Mouse (Mus musculus): ENCODE results near the gene Tmem147. TPM values are rescaled to one million over a fixed set of nuclear protein-coding genes. Genes with fewer than 3 reads are reported as not detected.
"Not testable (repeated sequence)": the region's sequence is repeated elsewhere in the genome, so short reads cannot be mapped to it uniquely, and the experiment has no call there.

Gene Tmem147
- 100 to 1,000 TPM; 246 to 247 TPM for total RNA-seq (2021)
- long read RNA-seq, experiment 1, transcript Tmem147-201 (7 exons, 870 nt): major isoform, 208 of 238 reads
- long read RNA-seq, experiment 1, partial matches to known transcripts: 8 of 238 reads
- long read RNA-seq, experiment 1, other reads (novel, unspliced or antisense): 13 of 238 reads
- long read RNA-seq, experiment 2, transcript Tmem147-201 (7 exons, 870 nt): major isoform, 134 of 151 reads
- long read RNA-seq, experiment 2, partial matches to known transcripts: 8 of 151 reads
- long read RNA-seq, experiment 2, other reads (novel, unspliced or antisense): 4 of 151 reads

DNA sequence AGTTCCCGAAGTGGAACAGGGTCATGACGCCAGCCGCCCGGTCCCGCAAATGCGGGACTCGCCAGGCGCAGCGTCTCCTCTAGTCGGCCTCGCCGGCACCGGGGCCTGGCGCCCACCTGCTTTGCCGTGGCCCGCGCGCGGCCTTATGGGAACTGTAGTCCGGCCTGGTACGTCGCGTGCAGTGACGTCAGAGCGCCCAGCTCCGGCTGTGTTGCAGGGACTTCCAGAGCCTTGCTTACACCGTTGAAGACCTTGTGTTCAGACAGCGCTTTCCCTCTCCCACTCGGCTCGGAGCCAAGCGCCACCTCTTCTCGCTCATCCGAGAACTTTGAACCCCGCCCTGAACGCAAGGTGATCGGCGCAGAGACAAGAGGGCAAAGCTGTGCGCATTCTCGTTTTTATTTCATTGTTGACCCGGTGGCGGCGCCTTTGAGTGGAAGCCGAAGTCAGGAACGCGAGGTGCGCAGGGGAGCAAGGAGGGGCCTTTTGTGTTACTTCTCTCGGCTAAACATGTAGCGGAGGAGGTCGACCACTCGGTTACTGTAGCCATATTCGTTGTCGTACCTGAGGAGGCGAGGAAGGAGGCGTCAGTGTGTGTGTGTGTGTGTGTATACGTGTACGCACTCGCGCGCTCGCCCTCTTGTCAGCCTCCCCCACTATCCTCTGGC, at the start of gene Tmem147:
Gene Tmem147, minus strand, starts transcription at position 145 of the 668 bp plus-strand sequence.
- peak; percentile 98 for DNase-seq

DNA sequence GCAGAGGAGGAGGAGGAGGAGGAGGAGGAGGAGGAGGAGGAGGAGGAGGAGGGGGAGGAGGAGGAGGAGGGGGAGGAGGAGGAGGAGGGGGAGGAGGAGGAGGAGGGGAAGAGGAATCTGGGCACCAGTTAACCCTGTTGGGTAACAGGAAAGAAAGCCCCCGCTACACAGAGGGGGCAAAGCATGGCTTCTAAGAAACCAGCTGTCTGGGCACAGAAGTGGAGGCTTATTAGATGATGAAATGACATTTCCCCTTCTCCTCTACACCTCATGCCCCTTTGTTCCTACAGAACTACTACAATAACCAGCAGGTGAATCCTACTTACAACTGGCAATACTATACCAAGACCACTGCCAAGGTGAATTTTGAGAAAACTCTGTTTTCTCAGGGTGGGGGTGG, 48.6 kb upstream of the Tmem147 start:
- no peak for DNase-seq

DNA sequence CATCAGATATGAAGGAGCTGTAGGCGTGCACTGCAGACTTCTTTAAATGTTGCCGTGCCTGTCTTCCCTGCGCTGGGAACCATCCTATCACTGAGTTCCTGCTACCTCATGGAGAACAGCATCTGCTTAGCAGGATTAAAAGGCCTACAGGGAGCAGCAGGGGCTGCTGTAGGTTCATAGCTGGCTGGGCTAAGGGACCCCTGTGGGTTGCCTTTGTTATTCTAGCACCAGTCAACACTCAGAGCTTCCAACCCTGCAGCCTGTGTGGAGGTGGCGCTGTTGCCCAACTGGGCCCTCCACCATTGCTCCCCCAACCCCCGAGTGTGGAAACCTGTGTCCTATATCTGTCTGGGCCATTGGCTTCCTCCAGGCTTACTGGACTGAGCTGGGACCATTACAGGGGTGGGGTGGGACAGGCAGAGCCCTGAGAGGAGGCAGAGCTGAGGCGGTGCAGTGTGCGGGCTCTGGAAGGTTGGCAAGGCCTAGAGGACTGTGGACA, 47.8 kb upstream of the Tmem147 start:
- DNase-seq: no peak

DNA sequence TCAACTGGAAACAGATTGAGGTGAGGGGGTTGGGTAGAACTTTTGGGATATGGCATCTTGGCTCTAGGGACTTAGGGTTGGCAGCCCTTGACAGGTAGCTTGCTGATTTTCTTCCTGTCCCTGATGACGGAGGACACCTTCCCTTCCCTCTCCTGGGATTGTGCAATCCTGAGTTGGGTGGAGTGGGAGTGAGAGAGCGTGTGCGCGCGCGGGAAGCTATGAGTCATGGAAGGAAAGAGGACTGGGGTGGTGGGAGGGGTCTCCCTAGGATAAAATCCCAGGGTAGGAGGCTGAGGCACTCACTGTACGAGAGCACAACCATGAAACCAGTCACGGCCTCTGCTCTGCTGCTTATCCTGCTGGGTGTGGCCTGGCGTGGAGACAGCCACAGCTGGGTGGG, 46.8 kb upstream of the Tmem147 start:
- no peak for DNase-seq

DNA sequence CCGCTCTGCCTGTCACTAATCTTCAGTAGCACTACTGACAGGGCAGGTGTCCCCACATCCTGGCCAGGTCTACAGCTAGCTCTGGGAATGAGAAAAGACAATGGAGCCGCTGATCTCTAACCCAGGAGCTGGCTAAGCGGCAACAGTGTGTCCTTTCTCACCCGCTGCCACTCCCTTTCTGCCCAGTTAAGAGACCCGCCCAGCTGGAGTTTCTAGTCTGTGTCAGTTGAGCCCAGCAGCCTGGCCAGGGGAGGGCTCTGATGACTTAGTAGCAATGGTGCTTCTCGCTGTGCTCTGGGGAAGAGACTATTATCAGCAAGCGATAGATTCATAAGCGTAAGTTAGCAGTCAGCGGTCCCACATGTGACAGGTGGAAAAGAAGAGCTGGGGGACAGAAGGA, 39.9 kb upstream of the Tmem147 start:
- DNase-seq: no peak

DNA sequence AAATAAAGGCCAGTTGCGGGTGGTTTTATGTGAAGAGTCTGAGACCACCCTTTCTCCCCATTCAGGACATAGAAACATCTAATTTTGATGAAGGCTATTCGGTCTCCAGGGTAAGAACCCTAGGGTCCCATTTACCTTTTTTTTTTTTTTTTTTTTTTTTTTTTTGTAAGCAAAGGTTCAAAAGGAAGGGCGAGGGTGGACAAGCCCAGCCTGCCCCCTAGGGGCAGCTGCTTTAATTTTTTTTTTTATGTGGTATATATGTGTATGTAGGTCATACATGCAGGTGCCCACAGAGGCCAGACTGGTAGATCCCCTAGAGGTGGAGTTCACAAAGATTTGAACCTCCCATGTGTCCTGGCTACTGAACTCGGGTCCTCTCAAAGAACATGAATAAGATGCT, 37.1 kb upstream of the Tmem147 start:
- no peak for DNase-seq

DNA sequence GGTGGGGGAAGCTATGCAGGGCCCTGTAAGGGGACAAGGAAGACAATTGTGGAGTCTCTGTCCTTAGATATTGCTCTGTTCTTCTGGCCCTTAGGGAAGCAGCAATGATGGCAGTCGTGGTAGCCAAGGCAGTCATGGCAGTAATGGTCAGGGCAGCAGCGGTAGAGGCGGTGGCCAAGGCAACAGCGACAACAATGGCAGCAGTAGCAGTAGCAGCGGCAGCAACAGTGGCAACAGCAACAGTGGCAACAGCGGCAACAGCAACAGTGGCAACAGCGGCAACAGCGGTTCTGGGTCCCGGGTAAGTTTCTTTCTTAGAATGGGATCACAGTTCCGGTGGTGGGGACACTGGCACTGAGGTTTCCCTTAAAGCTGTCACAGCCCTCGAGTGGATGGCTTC, 35.8 kb upstream of the Tmem147 start:
- no peak for DNase-seq

DNA sequence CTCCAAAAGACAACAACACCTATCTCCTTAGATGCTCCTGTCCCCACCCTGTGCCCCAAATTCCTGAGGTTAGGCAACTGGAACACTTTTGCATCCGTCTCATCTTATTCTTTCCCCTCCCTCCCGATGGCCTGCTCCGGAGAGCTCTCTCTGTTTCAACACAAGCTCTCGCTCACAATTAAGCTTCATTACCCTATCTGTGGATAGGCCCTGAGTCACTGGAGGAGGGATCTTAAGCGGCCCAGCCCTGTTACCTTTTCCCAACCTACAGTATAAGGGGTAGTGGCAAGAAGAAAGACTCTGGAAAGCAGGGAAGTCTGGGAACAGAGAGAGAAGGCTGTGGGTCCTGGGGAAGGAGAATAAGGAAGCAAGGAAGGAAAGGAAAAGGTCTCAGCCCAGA, 34.1 kb upstream of the Tmem147 start, which contains the start of gene Dmkn:
Gene Dmkn, plus strand, starts transcription at position 301 of the 400 bp plus-strand sequence.
- no peak for DNase-seq

DNA sequence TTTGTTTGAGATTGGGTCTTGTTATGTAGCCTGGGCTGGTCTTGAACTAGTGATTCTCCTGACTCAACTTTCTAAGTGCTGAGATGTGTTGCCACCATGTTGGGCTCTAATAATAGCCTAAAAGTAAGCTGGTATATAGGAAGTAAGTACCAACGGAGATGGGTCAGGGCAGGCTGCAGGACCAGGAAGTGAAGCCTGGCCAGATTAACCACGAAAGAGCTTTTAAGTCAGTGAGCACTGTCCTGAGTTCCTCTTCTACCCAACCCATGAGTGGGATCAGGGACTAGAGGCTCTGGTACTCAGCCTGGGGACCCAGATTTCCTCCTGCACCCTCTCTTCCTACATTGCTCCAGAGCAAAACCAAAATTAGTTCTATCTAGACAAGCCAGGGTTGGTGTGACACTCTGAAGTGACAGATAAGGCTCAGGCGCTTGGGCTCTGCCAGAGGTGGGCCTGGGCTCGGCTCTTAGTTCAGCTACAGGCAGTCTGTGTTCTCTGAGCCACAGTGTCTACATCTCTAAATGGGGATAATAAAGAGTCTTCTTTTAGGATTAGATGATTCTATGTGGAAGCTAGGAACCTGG, 32.5 kb upstream of the Tmem147 start:
- DNase-seq: no peak

DNA sequence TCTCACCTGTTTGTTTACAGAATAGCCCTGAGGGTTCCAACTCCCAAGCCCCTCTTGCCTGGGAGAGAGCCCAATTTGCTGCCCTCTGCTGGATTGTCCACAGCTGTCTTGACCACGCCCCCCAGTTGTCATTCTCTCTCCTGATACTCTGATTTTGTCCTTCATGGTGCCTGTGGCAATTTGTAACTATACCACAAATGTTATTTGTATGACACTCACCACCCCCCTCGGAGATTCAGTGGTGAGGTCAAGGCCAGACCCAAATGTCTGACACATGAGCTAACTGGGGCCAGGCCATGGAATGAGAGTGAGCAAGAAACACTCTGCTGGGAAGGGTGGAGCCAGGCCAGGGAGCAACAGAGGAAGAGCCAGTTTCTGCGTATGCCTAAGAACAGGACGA, 29.5 kb upstream of the Tmem147 start:
- DNase-seq: peak; percentile 77

DNA sequence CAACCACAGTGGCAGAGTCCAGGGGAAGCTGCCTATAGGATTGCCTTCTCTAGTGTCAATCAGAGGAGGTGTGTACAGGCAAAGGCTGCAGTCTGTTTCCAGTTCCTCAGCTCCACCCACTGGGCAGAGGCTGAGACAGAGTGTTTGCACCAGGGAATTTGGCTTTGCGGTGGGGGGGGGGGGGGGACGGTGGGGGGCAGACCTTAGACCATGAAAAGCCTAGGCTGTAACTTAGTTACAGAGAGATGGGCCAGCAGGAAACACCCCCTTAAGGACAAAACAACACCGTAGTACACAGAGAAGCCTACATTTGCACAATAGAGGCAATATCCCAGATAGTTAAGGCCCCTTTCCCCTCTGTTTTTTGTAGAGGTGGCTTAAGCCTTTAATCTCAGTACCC, 27.7 kb upstream of the Tmem147 start:
- no peak for DNase-seq

DNA sequence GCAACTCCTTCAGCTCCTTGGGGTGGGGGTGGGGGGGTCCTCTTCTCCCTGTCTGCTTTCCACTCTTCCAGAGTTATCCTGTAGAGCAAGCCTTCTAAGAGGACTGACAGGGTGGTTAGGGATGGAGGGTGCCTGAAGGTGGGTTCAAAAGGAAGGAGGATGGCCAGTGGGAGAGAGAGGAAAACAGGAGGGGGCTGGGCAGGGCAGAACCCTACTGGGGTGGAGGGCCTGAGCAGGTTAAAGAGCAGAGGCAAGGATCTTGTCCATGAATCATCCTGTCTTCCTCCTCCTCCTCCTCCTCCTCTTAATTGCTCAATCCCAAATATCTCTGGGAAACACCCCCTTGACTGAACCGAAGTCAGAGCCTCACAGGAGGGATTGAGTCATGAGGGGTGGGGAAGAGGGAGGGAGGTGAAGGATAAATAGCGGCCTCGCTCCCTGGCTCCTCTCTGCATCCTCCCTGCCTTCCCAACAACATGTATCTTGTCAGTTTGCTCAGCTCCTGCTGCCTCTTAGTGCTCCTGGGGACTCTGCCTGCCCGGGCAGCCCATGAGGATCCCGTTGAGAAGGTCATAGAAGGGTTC, 21.8 kb upstream of the Tmem147 start, which contains the start of gene Sbsn:
Gene Sbsn, plus strand, starts transcription at position 386 of the 584 bp plus-strand sequence.
- peak; percentile 53 for DNase-seq

DNA sequence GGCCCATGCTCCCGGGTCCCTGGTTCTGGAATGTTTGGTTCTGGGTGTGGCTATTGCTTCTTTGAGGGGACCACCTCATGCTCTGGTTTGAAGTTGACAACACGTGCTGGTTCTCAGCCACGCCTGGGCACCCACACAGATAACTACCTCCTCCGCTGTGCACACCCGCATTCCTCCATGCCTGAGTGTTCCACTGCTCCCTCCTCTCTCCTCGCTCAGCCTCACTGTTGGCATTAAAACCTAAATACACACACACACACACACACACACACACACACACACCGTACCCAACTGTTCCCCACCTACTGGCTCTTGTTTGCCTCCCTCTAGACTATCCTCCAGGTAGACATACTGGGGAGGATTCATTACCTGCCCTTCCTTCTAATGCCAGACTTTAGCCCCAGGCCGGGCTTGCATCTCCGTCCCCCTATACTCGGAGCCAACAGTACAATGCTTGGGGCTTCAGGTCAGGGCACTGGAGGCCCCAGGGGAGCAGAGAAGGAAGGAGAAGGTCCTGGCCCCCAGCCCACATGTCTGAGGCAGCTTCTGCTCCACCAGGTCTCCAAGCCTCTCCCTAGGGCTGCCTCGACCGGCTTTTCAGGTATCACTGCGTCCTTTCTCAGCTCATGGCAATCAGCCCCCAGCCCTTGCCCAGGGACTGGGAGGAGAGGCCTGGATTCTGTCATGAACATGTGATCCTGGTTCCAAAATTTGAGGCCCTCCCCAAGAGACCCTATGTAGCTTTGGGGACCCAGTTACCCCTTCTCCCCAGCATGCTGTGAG, 20.7 kb upstream of the Tmem147 start:
- DNase-seq: no peak

DNA sequence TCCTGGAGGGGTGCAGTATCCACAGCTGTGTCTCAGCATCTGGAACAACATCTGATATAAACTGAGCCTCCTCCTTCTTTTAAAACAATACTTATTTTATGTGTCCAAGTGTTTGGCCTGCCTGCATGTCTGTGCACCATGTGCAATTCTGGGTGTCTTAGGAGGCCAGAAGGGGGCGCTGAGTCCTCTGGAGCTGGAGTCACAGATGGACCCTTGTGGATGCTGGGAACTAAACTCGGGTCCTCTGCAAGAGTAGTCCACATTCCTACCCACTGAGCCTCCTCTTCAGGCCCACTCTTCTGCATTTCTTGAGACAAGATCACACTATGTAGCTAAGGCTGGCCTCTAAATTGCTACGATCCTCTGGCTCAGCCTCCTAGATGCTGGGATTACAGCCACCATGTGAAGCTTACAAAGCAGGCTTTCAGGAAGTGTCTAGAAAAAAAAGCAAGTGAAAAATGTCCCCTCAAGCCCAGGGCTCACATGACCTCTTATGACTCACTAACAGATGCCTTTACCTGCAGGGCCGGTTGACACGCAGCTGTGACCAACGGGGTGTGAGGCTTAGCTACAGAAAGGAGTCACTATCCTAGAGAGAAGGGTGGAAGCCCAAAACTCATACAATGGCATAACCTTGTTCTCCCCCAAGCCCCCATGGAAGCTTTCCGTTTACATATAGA, 18.3 kb upstream of the Tmem147 start:
- DNase-seq: no peak

DNA sequence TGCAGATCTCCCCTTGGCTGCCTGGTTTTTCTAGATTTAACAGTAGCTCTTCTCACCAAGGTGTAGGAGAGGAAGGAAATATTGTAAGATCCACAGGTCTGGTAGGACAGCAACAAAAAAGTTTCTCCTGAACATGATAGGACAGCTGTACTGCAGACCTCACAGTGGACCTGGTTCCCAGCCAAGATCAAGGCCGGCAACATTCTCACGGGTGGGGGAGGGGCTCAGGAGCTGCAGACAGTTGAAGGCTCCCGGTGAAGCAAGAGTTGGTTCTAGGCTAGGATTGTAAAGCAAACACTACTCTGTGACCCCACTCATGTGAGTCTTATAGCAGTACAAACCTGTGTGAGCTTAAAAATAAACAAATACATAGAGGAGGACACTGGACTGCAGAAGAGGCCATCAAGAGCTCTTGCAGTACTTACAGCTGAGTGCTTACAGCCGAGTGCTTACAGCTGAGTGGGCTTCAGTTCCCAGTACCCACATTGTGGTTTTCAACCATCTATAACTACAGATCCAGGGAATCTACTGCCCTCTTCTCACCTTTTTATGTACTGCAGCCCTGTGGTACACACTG, 14.8 kb upstream of the Tmem147 start:
- peak; percentile 82 for DNase-seq

DNA sequence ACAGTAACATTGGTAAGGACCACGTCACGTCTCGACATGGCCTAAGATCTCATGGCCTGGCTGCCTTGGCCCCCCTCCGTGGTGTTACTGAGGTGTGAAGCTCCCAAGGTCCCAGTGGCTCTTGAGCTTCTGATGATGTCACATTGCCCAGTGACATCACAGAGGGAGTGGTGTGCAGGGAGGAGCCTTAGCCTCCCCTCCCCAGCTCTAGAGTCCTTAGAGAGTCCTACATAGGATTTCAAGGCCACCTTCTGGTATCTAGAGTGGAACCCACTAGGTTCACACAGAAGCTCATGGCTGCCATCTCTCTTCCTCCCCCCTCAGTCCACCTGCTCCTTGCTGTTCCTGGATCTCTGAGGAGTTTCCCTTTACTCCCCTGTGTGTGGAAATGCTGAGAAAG, 14.3 kb upstream of the Tmem147 start, which contains the start of gene Gapdhs:
Gene Gapdhs, minus strand, starts transcription at position 65 of the 400 bp plus-strand sequence.
- DNase-seq: not testable (repeated sequence)

DNA sequence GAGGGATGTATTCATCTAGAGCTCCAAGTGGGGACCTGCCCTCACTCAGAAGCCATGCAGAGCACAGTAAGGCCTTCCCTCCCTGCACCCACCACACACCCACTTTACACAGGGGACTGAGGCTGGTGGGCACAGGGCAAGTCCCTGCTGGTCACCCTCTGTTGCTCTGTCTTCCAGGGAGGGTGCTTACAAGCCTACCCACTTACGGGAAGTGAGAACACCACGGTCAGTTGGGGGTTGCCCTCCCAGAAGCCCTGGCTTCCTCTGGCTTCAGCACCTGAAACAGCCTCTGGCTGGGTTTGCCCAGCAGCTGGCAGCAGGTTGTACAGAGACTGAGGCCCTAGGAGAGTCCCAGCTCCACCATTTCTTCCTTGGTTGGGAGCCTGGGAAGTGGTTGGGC, 13.2 kb upstream of the Tmem147 start:
- DNase-seq: not testable (repeated sequence)

DNA sequence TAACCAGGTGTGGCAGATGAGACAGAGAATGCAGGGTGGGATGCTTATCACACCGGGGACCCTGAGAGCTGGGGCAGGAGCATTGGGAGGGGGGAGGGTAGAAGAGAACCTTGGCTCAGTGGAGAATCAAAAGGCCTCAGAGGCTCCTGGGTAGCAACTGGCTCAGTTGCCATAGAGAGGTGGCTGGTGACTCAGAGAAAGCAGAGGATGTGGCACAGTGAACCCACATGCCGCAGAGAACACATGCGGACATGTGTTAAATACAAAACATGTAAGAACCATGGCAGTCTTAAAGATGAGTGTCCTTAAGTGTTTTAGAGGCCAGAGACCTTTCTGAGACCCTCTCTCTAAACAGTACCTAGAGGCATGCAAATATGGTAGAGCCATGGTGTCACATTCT, 6.9 kb upstream of the Tmem147 start:
- DNase-seq: no peak

DNA sequence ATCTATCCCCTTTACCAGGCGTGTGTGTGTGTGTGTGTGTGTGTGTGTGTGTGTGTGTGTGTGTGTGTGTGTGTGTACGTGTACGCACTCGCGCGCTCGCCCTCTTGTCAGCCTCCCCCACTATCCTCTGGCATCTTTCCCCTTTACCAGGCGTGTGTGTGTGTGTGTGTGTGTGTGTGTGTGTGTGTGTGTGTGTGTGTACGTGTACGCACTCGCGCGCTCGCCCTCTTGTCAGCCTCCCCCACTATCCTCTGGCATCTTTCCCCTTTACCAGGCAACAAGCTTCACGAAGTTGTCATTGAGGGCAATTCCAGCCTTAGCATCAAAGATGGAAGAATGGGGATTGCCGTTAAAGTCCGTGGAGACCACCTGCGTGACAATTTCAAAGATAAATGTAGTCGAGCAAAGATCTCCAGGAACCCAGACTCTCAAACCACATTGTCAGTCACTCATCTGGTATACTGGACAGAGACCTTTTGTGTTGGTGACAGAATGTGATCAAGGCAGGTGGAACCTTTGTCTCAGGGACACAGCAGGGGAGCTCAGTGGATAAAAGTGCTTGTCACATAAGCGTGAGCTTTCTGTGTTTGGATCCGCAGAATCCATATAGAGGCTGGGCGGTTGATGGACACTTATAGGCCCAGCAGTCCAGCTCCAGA, 853 bp upstream of the Tmem147 start:
- peak; percentile 21 for DNase-seq

DNA sequence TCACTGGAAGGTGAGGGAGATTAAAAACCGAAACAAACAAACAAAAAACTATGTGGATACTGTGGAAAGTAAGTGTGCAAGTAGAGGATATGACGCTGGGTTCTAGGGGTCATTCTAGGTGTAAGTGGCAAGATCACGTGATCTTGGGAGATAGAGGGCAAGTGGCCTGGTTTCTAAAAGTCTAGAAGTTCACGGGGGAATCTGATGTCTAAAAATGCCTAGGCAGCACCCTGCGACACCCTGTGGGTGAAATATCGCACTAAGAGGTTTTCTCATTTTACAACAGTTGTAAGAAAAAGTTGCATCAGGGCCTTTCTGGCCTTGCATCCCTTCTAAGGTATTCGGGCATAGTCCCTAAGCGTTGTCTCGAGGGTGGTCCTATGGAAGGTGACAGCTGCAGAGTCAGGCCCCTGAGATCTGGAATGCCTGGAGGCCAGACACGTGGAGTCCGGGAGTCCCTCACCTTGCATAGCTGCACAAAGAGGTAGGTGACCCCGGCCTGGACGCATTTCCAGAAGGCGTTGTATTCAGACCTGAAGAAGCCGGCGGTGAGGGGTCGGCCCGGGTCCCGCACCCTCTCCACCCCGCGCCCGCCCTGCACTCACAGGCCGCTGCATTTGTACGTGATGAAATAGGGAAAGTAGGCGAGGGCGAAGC, 473 bp downstream of the Tmem147 start:
- no peak for DNase-seq

All from adrenal gland, postnatal 10 days (tissue).